Mouse (Mus musculus): ENCODE data around the gene Zfyve27.

The Zfyve27 gene

DNA sequence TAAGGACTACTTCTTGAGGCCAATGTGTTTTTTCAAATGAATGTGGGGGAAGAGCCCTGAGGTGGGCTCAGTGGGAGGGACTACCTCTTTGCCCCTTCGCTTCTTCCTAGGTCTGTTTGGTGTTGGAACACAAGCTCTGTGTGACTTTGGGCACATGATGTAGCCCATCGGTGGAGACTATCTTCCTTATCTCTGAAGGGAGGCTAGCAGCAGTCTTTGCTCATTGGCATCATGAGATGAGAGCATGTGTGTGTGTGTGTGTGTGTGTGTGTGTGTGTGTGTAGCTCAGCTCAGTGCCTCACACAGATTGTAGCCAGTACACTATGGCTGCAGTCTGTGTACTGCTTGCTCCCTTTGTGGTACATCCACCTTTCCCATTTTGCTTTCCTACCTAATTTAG lies 13.7 kb downstream of the Zfyve27 start:
- DNase-seq (ENCODE audit: low spot score in 2 of 2) = no peak

DNA sequence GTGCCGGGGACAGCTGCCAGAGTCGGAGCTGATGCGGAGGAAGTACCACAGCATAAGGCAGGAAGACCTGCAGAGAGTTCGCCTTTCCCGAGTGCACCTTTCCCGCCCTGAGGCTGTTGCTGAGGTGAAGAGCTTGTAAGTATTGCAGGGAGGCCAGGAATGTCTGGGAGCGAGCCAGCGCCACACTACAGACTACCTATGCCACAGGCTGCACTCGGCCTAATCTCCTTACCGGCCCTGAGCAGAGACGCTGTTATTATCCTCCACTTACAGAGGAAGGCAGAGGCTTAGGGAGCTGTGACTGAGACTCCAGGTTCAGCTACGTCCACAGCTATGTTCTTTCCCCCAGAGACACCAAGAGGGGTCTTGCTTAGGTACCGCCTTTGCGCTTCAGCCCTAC lies 15.6 kb downstream of the Zfyve27 start:
- no peak for DNase-seq (ENCODE audit: low spot score in 2 of 2)

DNA sequence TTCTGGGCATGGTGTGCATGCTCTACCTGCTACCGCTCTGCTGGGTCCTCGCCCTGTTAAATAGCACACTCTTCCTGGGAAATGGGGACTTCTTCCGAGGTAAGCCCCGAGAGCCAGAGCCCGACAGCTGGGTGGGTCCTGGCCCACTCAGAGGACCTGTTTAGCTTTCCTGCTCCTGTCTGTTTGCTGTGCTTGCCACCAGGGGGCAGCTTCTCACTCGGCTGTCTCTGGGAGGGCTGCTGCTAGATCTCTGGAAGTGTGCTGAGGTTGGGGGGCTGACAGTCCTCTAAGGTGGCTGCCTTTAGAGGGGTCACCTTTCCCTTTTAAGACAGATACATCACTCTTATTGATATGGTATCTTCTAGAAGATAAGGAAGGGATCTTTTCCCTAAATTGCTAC lies 18.9 kb downstream of the Zfyve27 start:
- DNase-seq (ENCODE audit: low spot score in 2 of 2) = no peak

DNA sequence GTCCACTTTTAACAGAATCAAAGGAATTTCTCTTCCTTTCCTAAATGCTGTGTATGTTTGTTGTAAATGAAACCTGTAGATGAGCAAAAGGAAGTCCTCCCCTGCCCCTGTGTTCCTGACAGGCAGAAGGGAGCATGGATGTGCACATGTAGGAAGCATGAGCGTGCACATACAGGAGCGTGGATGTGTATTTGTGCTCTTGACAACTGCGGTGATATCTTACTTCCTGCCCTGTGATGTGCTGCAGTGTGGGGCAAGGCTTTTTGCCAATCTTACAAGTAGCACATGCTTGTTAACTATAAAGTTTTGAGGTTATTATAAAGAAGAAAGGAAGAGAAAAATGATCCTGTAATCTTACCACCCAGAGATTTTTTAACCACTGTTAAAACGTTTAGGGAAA lies 26.0 kb downstream of the Zfyve27 start:
- no peak for DNase-seq (ENCODE audit: low spot score in 2 of 2)

DNA sequence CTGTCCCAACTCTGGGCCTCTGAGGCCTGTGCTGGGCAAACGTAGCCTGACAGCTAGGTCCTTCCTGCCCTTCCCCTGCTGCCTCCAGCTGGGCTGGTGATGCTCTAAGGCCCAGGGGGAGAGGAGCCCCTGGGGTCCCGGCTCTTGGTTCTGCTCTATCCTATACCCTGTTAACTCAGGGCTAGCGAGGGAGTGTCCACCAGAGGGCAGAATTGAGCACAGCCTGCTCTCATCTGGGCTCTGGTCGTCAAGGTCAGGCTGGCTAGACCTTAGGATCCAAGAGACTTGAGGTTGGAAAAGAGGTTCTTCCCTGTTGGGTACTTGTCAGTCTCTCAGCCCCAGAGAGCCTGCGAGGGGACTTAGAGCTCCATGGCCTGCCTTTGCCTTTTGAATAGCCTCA lies 26.7 kb downstream of the Zfyve27 start:
- peak; percentile 44 to 48 for DNase-seq (ENCODE audit: low spot score in 2 of 2)

DNA sequence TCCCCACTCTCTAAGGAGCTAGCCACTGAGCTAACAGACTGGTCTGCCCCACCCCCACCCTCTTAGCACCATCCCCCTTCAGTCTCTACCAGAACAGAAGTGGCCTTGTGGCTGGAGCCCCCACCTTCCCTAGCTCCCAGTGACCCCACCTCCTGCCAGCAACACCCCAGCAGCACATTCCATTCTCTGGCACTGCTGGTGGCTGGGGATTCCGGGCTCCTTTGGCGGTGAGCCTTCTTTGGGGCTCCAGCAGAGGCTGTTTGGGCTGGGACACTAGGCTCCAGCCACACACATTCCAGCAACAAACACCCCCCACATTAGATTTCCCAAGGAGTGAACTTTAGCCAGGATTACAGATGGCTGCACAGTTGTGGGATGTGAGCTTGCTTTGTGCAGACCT lies 29.6 kb downstream of the Zfyve27 start:
- no peak for DNase-seq (ENCODE audit: low spot score in 2 of 2)

DNA sequence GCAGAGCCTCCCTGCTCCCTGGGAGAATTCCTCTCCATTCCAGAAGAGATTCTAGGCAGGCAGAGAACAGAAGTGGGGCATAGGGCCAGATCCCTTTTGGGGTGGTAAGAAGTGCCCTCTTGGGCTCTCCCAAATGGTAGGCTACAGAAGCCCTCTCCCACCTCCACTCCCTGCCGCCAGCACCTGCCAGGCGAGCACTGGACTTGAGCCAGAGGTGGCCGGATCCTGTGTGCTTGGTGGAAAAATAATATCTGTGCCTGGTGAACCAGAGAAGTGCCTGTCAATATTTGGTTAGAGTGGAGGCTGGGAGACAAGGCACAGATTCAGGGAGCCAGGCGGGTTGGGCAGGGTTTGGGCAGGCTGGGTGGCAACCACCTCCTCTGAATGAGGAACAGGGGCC lies 32.6 kb downstream of the Zfyve27 start:
- DNase-seq (ENCODE audit: low spot score in 2 of 2) = no peak

DNA sequence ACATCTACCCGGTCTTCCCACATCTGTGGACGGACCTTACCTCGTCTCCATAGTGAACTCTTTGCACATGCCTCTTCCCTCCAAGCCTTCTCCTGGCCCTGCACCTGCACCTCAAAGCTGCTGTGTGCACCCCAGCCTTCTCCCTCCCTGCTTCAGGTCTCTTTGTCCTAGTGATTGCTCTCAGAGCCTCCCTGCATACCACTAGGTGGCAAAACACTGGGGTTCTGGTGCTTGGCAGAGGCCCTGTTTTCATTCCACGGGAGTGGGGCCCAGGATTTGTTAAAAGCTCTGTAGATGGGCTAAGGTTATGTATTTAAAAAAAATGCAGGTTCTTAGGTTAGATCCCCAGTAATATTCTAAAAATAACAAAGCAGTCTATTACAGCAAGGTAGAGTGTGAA lies 33.3 kb downstream of the Zfyve27 start:
- no peak for DNase-seq (ENCODE audit: low spot score in 2 of 2)

DNA sequence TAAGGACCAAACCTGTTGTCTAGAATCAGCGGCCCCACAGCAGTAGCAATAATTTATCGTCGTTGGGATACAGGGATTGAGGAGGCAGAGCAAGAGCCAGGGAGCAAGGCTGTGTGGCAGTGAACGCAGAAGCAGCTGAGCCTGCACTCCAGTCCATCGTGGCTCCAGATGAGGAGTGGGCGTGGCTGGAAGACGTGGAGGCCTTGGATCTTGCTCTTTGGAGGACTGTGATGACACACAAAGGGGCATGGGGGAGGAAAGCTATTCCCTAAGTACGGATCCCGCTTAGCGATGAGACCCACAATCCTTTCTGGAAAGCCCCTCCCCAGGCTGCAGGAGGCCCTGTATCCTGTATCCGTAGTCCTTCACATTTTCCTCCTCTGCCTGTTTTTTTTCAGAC lies 34.3 kb downstream of the Zfyve27 start:
- no peak for DNase-seq (ENCODE audit: low spot score in 2 of 2)

DNA sequence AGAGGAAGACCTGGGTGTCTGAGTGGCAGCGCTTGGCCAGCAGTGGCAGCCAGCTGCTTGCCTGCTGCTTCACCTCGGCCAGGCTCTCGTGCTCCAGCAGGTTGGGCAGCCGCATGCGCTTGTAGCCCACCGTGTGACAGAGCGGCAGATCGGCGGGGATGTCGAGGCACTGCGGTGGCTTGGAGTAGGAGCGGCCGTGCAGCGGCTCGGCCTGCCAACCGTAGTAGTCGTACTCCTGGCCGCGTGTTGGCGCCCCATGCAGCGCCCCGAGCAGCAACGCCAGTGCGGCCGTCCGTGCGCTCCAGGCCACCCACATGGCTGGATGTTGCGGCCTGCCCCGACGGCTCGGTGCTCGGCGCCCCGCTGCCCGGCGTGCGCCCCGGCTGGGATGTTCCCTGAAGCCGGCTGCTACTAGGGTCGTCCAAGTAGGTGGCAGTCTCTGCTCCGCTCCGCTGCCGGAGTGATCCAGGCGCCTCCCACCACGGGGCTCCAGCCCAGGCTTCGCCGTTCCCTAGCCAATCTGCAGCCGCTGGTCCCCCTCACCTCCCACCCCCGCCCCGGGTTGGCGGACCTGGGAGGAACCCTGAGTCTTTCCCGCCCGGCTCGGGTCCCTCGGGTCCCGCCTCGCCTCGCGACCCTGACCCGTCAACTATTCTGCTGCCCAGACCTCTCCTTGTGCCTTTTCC lies 38.1 kb downstream of the Zfyve27 start, which contains the start of gene Sfrp5:
TSS of gene Sfrp5 (minus strand) at position 557 of the 686 bp plus-strand sequence.
- no peak for DNase-seq (ENCODE audit: low spot score in 2 of 2)

DNA sequence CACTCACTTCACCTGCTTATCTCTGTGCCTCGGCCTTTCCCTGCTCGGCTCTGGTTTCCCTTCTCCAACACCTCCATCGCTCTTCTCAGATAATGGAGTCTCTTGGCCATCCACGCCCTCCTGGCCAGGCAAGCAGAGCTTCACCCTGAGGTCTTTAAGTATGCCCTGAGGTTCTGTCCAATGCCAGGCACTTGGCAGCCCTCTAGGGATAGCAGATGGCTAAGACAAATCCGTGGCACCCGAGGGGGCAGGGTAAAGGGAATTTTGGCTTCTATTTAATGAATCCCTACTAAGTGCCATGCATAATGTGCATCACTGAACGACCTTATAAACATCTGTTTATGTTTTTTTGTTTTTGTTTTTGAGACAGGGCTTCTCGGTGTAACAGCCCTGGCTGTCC lies 38.7 kb downstream of the Zfyve27 start:
- DNase-seq (ENCODE audit: low spot score in 2 of 2) = no peak

DNA sequence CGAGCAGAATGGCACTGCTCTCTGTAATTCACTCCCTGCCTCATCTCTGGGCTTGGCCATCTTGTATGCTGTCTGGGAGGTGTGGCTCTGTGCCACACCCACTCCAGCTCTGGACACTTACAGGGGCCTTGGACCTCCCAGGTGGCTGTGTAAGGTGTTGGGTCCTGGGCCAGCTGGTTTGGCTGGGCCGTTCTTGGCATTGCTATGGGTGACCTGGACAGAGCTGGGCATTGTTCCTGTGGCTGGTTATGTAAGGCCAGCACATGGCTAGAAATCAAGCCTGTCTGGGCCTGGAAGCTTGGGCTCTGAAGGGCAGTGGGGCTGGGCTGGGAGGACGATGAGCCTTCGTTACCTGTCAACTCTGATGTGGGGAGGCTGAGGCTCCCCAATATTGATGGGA lies 40.6 kb downstream of the Zfyve27 start:
- DNase-seq (ENCODE audit: low spot score in 2 of 2) = no peak

DNA sequence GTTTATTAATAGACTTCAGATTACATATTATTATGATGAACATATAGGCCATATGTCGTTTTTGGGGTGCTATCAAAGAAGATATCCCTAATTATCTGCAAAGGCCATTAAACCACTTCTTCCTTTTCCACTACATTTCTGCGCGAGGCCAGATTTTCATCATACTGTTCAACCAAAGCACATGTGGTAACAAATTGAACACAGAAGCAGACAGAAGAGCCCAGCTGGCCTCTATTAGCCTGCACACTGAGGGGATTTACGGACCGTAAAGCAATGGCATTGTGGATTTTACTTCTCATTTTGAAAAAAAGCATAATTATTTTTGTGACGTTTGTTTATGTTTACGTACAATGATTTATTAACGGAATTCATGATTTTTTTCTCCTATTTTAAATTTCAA lies 41.5 kb downstream of the Zfyve27 start:
- no peak for DNase-seq (ENCODE audit: low spot score in 2 of 2)

DNA sequence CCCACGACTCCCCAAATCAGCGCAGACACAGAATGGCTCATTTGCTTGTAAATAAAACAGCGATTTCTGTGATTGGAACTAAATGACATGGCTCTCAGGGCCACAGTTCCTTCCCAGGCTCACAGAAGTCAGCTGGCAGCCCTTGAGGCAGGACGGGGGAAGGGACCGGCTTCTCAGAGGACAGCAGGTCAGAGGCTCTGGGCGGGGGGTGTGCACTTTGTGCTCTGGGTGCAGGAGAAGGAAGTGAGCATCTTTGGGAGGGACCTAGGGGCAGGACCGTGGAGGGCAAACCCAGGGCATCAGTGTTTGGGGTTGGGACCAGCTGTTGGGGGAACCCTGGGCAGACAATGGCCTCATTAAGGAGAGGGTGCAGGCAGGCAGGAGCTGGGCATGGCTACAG lies 45.7 kb downstream of the Zfyve27 start:
- DNase-seq (ENCODE audit: low spot score in 2 of 2) = no peak

DNA sequence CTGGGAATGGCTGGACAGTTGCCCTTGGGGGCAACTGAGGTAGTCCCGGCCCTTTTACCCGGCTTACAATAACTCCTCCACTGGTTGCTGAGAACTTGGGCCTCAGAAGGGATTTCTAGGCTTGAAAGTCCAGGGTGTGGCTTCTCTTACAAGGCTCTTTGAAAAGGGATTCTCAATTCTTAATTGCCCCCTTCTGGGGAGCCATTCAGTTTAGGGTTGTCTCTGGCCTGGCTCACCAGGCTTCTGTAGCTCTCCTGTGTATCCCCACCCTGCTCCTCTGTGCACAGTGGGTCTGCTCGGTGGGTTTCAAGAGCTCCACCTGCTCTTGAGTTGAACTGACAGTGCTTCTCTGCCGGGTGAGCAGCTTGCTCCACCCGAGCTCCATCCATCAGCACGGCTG lies 46.2 kb downstream of the Zfyve27 start:
- no peak for DNase-seq (ENCODE audit: low spot score in 2 of 2)

DNA sequence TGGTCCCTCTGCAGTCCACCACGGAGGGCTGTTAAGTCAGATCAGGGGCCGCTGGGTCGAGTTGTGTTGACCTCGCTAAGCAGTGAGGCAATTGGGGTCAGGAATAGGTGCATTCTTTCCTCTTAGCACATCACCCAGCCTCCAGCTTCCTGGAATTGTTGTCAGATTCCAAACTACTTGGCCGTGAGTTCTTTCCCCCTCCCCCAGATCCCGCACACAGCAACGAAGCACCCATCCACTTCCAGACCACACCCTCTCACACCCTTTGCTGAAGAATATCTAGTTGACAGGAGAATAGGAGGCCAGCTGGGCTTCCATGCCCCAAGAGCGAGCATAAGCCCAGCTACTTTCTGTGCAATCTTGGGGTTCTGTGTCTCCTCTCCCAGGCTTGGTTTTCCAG lies 48.2 kb downstream of the Zfyve27 start:
- DNase-seq (ENCODE audit: low spot score in 2 of 2) = no peak

DNA sequence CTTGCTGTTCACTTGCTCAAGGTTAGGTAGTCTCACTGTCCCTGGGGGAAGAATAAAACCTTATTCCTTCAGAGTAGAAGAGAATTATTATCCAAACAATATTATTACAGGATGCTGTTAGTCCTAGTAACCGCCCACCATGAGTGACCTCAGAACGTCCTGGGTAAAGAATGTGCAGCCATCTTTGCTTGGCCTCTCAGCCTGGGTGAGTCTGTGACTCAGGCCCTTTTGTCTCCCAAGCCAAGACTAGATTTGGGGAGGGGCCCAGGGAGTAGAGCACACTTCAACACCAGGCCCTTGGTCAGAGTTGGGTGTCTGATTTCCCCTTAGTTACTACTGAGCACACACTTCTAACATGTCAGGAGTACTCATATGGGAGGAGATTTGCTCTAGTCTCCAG lies 50.9 kb downstream of the Zfyve27 start:
- no peak for DNase-seq (ENCODE audit: low spot score in 2 of 2)

DNA sequence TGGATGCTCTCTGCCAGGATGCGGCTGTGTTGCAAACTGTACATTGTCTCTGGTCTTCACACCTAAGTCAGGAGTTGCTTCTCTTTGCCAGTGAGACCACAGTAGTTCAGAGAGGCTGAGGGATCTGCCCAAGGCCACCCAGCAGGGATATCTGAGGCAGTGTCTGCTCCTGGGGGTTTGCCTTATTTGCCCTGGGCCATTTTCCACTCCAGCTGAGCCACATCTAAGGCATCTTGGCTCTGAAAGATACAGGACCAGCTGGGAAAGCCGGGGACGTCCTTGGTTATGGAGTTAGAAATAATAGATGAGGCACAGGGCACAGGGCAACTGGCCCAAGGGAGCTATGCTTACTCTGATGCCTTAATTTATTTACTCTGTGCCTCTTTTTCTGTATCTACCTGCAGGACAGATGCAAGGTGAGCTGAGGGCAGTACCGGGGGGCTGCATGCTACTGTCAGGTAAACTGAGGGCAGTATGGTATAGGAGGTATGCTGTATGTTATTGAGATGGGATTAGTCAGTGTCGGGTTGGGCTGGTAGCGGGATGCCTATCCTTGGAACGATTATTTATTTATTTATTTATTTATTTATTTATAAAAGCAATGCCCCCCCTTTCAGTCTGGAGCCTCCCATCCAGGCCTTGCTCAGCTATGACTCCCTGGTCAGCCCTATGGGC lies 53.1 kb downstream of the Zfyve27 start:
- DNase-seq (ENCODE audit: low spot score in 2 of 2) = no peak

DNA sequence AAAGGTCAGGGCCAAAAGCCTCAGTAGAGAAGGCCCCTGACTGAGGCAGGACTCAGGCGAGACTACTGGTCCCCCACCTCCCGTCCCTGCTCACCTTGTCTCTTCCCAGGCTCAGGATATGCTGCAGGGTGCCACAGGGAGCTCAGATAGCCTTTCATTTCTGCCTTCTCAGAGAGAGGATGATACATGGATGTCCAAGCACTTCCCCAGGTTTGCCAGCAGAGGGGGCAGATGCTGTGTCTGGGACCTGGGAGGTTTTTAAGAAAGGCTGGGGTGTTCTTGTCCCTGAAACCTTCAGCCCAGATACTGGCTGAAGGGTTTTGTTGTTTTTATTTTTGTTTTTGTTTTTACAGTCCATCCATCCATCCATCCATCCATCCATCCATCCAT lies 53.6 kb downstream of the Zfyve27 start:
- DNase-seq (ENCODE audit: low spot score in 2 of 2) = peak in 1 of 2 experiments; percentile 36

DNA sequence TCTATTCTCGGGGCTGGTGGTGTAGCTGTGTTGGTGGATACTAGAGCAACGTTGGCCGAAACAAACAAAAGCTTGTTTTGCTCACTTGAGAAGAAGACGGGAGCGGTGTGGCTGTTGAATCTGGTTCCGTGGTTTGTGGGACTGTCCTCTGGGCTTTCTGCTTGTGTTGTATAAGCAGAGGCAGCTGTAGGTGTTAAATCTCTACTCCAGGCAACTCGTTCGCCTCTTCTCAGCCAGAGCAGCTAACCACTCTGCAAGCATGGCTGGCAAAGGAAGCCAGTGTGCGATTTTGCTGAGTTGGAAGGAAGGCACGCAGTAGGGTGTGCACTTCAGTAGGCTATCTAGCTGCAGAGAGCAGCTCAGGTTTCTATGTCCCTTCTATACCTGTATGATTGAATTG lies 62.7 kb downstream of the Zfyve27 start:
- DNase-seq (ENCODE audit: low spot score in 2 of 2) = no peak

DNA sequence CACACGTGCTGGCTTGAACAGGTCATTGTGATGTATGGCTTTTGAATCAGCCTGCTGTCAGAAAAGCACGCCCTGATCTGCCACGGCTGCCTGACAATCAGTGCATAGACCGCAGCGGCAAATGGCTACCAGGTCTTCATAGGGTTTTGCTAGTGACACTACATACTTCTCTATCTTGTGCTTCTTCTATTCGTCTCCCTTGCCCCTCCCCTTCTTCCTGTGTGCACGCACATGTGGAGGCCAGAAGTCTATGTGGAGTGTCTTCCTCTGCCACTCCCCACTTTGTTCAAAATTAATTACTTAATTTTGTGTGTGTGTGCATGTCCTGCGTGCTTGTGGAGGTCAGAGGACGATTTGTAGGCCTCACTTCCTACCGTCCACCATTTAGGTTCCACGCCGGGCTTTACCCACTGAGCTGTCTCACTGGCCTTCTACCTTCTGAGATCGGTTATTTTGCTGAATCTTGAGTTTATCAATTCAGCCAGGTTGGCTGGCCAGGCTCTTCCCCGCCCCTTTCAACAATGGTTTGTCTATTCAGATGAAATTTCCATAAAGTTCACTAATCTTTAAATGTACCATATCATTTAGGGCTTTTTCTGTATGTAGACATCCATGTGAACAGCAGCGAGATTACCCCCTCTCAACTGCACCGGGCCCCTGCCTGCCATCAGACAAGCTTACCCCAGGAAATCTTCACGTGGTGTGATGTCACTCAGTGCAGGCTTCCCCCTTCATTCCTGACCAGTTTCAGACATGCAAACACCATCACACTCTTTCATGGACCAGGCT lies 65.9 kb downstream of the Zfyve27 start:
- no peak for DNase-seq (ENCODE audit: low spot score in 2 of 2)

DNA sequence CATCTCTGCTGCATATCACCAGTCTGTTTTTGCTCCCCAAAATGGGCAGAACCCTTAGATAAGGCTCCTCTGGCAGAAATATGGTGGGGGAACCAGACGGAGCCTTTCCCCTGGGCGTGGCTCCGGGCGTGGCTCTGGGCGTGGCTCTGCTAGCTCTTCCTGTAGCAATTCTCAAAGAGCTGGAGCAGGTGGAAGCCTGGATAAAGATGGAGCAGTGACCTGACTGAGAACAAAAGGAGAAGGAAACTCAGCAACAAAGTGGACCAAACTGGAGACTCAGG lies 66.5 kb downstream of the Zfyve27 start:
- DNase-seq (ENCODE audit: low spot score in 2 of 2) = no peak

DNA sequence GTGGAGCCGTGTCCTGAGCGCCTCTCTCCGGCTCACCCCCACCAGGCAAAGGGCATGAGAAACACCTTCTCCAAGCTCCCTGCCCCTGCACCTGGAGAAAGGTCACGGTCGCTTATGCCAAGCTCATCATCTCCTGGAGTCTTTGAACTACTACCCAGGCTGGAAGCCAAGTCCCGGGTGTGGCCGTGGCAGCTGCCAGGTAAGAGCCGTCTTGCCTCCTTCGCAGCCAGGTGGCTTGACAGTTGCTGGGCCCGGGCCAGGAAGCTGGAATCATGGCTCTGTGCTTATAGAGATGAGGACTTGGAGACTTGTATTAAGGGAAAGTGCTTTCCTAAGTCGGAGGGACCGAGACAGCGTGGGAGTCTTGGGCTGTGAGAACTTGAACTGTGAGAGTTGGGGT lies 67.2 kb downstream of the Zfyve27 start:
- no peak for DNase-seq (ENCODE audit: low spot score in 2 of 2)
